Mouse (Mus musculus) megakaryocyte, embryonic 14.5 days (primary cell): ENCODE data around the gene Fgfr2. TPM values are rescaled to one million over a fixed set of nuclear protein-coding genes. Genes with fewer than 3 reads are reported as not detected.

Source experiments
- H3K27me3 ChIP-seq: replicated peaks from 2 replicates; pipeline ENCODE3; 2012; ENCODE audit warnings: inconsistent platforms
- H3K36me3 ChIP-seq: replicated peaks from 2 replicates; pipeline ENCODE3; 2012; ENCODE audit warnings: low read length, inconsistent platforms, mixed read lengths
- H3K4me1 ChIP-seq: 2 replicates; pipeline ENCODE4 v1.6.1; 2012; ENCODE audit warnings: inconsistent platforms
- H3K4me3 ChIP-seq: replicated peaks from 2 replicates; pipeline ENCODE3; 2012; ENCODE audit warnings: moderate library complexity, mild to moderate bottlenecking, inconsistent platforms
- H3K9me3 ChIP-seq: 2 replicates; pipeline ENCODE4 v1.6.1; 2012; ENCODE audit warnings: inconsistent platforms
- FLI1 ChIP-seq: IDR thresholded peaks from 2 replicates; pipeline ENCODE4 v1.6.1; 2012; ENCODE audit warnings: low read length, inconsistent platforms, mixed read lengths
- GATA1 ChIP-seq: IDR thresholded peaks from 3 replicates; pipeline ENCODE4 v1.6.1; 2012; ENCODE audit warnings: mixed read lengths, low read length, inconsistent platforms, borderline replicate concordance
- polyA plus RNA-seq: library from polyadenylated mRNA; stranded (reverse); fragments of >175 nt; gene quantifications from 2 replicates; pipeline ENCODE4 v1.2.3, GENCODE M21; 2012; ENCODE audit warnings: low replicate concordance; ENCODE audit not compliant: insufficient read depth

Fgfr2 gene
- polyA plus RNA-seq, 1 experiment: 0.45 TPM

- Histone ChIP-seq H3K27me3 (no peaks in the 10 kb centered on the region), H3K4me1 (no peaks in the 10 kb centered on the region), H3K9me3 (peaks cover 18% of the 10 kb centered on the region), H3K36me3 (no peaks in the 10 kb centered on the region), H3K4me3 (no peak overlapping the region)
- no peak for TF ChIP-seq GATA1
- TF ChIP-seq FLI1: no peak
Measured at GRCm38 (mm10) chr7:131001976-131002726, 2121.0 kb downstream of the Fgfr2 start.

GRCm38 (mm10) chr7:130993907-130994306, 2129.2 kb downstream of the Fgfr2 start:
- Histone ChIP-seq H3K27me3 (no peaks in the 10 kb centered on the region), H3K36me3 (no peaks in the 10 kb centered on the region), H3K4me1 (no peaks in the 10 kb centered on the region), H3K4me3 (no peak overlapping the region), H3K9me3 (no peaks in the 10 kb centered on the region)
- no peak for TF ChIP-seq FLI1
- no peak for TF ChIP-seq GATA1

- Histone ChIP-seq H3K27me3 (peaks cover 6% of the 10 kb centered on the region), H3K4me3 (no peak overlapping the region), H3K9me3 (peaks cover 12% of the 10 kb centered on the region), H3K36me3 (no peaks in the 10 kb centered on the region), H3K4me1 (no peaks in the 10 kb centered on the region)
- TF ChIP-seq FLI1 (no peak), GATA1 (no peak)
Measured at GRCm38 (mm10) chr7:130991174-130991789, 2131.9 kb downstream of the Fgfr2 start.

- no peaks in the 10 kb centered on the region for H3K36me3 ChIP-seq
- TF ChIP-seq FLI1 (no peak), GATA1 (no peak)
- H3K27me3 ChIP-seq: peaks cover 8% of the 10 kb centered on the region
Measured at GRCm38 (mm10) chr7:130989371-130989770, 2133.8 kb downstream of the Fgfr2 start.

GRCm38 (mm10) chr7:130988146-130988545, 2135.0 kb downstream of the Fgfr2 start:
- Histone ChIP-seq H3K27me3 (peaks cover 8% of the 10 kb centered on the region), H3K4me1 (no peaks in the 10 kb centered on the region), H3K4me3 (no peak overlapping the region), H3K36me3 (no peaks in the 10 kb centered on the region), H3K9me3 (peaks cover 20% of the 10 kb centered on the region)
- TF ChIP-seq FLI1 (no peak), GATA1 (no peak)

More at GRCm38 (mm10) chr7:130989371-130989770, 2133.8 kb downstream of the Fgfr2 start:
- no peak overlapping the region for H3K4me3 ChIP-seq
- H3K4me1 ChIP-seq: no peaks in the 10 kb centered on the region
- peaks cover 20% of the 10 kb centered on the region for H3K9me3 ChIP-seq

- Histone ChIP-seq H3K4me3 (no peak overlapping the region), H3K36me3 (no peaks in the 10 kb centered on the region), H3K27me3 (peaks cover 13% of the 10 kb centered on the region), H3K9me3 (peaks cover 20% of the 10 kb centered on the region), H3K4me1 (no peaks in the 10 kb centered on the region)
- TF ChIP-seq FLI1 (no peak), GATA1 (no peak)
Measured at GRCm38 (mm10) chr7:130985716-130986115, 2137.4 kb downstream of the Fgfr2 start.

- Histone ChIP-seq H3K4me1 (no peaks in the 10 kb centered on the region), H3K4me3 (no peak overlapping the region), H3K27me3 (peaks cover 14% of the 10 kb centered on the region), H3K36me3 (no peaks in the 10 kb centered on the region), H3K9me3 (peaks cover 20% of the 10 kb centered on the region)
- TF ChIP-seq GATA1 (no peak), FLI1 (no peak)
Measured at GRCm38 (mm10) chr7:130985193-130985592, 2138.0 kb downstream of the Fgfr2 start.

GRCm38 (mm10) chr7:130984294-130984693, 2138.9 kb downstream of the Fgfr2 start:
- H3K9me3 ChIP-seq: peaks cover 20% of the 10 kb centered on the region
- no peaks in the 10 kb centered on the region for H3K36me3 ChIP-seq
- TF ChIP-seq GATA1 (no peak), FLI1 (no peak)
- H3K27me3 ChIP-seq: peaks cover 17% of the 10 kb centered on the region
- H3K4me3 ChIP-seq: no peak overlapping the region
- H3K4me1 ChIP-seq: no peaks in the 10 kb centered on the region

GRCm38 (mm10) chr7:130982881-130983280, 2140.3 kb downstream of the Fgfr2 start:
- Histone ChIP-seq H3K4me1 (no peaks in the 10 kb centered on the region), H3K9me3 (peaks cover 16% of the 10 kb centered on the region), H3K36me3 (no peaks in the 10 kb centered on the region), H3K27me3 (peaks cover 21% of the 10 kb centered on the region), H3K4me3 (no peak overlapping the region)
- TF ChIP-seq FLI1 (no peak), GATA1 (no peak)

GRCm38 (mm10) chr7:130982371-130982770, 2140.8 kb downstream of the Fgfr2 start:
- Histone ChIP-seq H3K36me3 (no peaks in the 10 kb centered on the region), H3K4me1 (no peaks in the 10 kb centered on the region), H3K27me3 (peaks cover 22% of the 10 kb centered on the region), H3K9me3 (peaks cover 13% of the 10 kb centered on the region), H3K4me3 (no peak overlapping the region)
- TF ChIP-seq GATA1 (no peak), FLI1 (no peak)

GRCm38 (mm10) chr7:130980130-130980529, 2143.0 kb downstream of the Fgfr2 start:
- Histone ChIP-seq H3K9me3 (peaks cover 16% of the 10 kb centered on the region), H3K36me3 (no peaks in the 10 kb centered on the region), H3K4me1 (no peaks in the 10 kb centered on the region), H3K27me3 (peaks cover 31% of the 10 kb centered on the region), H3K4me3 (no peak overlapping the region)
- no peak for TF ChIP-seq GATA1
- no peak for TF ChIP-seq FLI1
